Mouse (Mus musculus): Measurements from ENCODE around the gene Sec61g. TPM values are rescaled to one million over a fixed set of nuclear protein-coding genes. Genes with fewer than 3 reads are reported as not detected.
A peak's percentile ranks its signal among the peaks of the same experiment; 100 is the strongest.
"Not testable (repeated sequence)": the region's sequence is repeated elsewhere in the genome, so short reads cannot be mapped to it uniquely, and the experiment has no call there.

Gene Sec61g
- 10 to 100 TPM in 1 of 2 experiments, 1 to 10 TPM in 1; 9.4 to 14.1 TPM for total RNA-seq (2021)
- long read RNA-seq, transcript Sec61g-203 (4 exons, 1,862 nt) = major isoform, 39 of 45 reads
- long read RNA-seq, partial matches to known transcripts = 1 of 45 reads
- long read RNA-seq, other reads (novel, unspliced or antisense) = 4 of 45 reads

DNA sequence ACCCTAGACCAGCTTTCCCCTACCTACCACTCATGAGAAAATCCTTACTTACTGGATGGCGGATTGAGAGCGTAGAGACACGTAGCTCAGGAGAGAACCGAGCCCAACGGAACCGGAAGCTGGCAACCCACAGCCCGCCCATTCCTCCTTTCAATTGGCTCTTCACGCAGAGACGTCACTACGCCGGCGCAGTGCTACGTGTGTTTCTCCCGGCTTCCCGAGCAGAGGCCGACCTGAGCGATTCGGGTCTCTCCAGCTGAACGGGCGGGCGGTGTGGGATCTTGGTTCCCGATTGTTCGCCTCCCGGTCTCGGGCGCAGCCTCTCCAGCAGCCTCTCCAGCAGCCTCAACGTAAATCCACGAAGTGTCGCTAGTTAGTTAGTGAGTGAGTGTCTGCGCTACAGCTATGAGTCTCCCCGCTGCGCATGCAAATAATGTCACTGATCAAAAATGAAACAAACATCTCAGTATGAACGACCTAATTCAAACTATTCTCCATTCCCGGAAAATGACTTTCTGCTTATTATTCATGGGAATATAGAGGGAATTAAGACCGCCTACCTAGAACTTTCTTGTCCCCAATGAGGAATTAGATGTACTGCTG is at the start of gene Sec61g:
Sec61g (minus strand) TSS at position 433 of the 603 bp plus-strand sequence.
- peak; percentile 90 to 97 for DNase-seq (ENCODE audit: low spot score in 2 of 2)

DNA sequence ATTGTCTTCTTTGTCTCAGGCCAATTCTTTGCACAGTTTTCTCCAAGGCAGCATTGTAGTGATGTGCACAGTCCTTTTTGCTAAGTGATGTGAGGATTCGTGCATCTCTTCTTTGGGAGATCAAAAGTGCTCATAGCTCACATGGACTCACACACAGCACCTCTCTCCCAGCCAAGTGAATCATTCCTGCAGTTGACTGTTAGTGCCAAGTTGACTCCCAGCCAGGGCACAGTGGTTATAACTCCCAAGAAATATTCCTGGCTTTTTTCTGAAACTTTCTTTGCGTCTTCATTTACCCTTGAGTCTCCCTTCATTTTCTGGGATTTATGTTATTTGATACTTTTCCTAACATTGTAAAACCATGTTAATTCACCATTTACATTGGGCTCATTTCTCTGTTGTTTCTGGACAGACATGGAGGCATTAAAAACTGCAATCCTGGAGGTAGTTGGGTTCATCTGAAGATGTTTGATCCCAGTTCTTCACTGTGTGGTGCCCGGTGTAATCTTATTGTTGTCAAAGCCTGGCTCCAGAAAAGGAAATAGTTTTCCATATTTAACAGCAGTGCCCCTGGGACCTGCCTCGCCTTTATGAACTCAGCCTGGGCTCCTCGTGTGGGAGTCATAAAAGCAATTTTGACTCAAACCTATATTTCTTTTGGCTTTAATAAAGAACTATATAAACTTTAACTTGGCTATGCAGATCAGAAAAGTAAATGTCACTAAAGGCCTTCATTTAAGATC is 38.3 kb upstream of the Sec61g start:
- DNase-seq (ENCODE audit: low spot score in 2 of 2) = no peak

DNA sequence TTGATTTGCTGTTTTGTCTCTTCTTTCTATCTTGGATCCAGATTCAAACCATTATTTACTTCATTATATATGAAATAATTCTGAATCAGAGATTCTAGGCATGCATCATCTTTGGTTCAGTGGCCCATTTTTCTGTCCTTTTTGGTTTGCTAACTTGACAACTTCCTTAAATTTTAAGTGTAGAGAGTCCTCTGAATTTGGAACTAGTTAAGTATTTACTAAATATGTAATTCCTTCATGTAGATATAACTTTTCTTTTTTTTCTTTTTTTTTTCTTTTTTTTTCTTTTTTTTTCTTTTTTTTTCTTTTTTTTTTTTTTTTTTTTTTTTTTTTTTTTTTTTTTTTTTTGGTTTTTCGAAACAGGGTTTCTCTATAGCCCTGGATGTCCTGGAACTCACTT is 29.1 kb upstream of the Sec61g start:
- DNase-seq (ENCODE audit: low spot score in 2 of 2) = no peak

DNA sequence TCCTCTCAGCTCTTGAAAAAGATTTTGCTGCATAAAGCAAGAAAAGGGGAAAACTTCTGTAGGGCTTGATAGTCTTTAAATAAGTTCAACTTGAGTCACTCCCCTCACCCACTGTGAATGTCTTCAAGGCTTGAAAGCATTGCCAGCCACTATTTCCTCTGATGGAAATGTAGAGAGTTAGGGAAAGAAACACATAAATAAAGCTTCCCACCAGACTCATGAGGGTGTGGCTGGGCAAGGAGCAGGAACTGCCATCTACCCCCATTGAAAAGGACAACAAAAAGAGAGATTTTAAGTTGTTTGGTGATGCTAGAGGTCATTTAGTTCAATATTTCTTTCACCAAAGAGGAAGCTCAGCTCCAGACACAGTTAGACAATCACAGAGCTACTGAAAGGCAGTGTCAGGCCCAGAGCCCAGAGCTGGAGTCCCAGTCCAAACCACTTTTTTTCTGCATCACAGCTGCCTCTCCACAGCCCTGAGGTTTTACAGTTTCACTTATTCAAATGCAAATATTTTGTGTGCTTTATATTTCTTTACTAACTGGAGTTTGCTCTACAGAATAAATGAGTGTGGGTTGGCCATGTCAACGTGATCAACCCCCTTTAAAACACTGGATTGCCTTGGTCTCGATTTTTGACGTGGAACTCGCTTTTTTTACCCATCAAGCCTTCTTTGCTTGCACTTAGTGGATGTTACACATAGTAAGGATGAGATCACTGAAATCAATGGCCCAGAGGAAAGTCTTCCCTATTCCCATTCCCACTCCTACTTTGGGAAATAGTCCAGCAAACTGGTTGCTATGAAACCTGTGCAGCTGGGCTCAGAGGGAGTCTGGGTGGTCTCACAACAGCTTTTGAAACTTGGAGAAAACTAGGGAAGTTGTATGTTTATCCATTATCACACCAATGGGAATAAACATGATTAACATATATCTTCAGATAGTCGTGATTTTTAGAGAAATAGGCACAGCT is 26.6 kb upstream of the Sec61g start:
- no peak for DNase-seq (ENCODE audit: low spot score in 2 of 2)

DNA sequence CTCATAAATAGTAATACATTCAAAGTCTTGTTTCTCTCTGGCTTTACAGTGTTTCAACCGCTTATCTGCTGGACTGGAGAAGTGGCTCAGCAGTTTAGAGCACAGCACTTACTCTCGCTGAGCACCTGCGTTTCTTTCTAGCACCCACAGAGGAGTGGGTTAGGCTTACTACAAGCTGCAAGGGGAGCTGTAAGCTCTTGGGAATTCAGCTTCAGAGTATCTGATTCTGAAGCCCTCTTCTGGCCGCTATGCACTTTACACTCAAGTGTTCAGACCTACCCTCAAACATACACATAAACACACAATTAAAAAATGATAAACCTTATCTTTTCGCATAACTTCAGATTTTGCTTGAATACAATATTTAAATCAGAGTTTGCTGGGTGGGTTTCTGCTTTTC is 24.6 kb upstream of the Sec61g start:
- DNase-seq (ENCODE audit: low spot score in 2 of 2) = no peak

DNA sequence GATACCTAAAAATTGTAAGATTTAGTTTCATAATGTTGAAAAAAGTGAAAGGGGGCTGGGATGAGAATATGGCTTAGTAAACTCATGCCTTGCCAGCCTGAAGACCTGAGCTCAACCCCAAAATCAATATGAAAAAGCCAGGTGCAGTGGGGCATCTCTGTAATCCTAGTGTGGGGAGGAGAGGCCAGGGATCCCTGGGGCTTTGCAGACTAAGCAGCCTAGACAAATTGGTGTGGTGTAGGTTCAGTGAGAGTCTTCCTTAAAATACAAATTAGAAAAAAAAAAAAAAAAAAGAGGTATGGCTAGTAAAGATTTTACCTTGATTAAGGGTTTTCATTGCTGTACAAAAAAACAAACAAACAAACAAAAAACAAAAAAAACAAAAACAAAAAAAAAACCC is 20.6 kb upstream of the Sec61g start:
- DNase-seq (ENCODE audit: low spot score in 2 of 2) = no peak

DNA sequence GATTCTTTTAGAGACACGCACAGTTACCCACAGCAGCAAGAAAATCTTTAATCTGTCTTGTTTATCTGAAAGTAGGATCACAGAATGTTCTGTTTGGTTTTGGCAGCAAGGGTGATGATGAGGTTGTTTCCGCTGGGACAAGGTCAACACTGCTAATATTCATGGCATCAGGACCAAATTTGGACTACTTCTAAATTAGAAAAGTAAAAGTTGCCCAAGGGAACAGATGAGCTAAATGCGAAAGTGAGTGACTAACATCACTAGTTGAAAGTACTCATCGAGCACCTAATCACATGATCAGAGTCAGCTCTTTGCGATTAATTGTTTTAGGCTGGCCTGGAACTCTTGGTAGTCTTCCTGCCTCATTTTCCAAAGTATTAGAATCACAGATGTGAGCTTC is 20.1 kb upstream of the Sec61g start:
- DNase-seq (ENCODE audit: low spot score in 2 of 2) = no peak

DNA sequence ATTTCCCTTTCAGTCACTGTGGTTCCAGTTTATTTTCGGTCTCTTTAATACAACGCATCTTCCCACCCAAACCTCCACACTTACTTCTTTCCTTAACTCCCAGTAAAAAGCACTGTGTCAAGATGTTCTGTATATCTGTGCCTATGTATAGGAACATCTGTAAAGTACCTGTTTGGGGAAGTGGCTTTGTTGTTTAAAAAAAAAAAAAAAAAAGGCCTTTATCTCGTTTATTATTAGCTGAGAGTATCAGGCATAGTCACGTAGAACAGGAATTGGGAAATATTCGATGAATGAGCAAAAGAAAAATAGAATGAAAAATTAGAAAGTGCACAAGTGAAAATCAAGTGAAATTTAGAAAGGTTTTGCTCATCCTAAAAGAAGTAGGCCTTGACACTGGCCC is 19.5 kb upstream of the Sec61g start:
- DNase-seq (ENCODE audit: low spot score in 2 of 2) = no peak

DNA sequence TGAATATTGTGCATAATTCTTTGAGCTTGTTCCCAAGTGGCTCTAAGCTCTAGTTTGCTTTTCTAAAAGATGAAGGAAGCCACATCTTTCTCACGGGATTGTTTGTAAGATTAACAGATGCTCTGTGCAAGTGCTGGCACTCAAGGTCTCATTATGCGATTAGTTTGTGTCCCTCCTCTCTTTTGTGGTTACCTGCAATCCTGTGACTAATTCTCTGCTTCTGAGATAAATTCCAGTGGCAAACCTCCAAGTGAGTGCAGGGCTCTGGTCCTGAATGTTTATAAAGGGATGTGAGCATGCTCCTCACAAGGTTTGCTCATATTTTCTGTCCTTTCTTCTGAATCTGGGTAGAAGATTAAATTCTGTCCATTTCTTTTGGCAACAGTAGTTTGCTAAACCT is 18.2 kb upstream of the Sec61g start:
- no peak for DNase-seq (ENCODE audit: low spot score in 2 of 2)

DNA sequence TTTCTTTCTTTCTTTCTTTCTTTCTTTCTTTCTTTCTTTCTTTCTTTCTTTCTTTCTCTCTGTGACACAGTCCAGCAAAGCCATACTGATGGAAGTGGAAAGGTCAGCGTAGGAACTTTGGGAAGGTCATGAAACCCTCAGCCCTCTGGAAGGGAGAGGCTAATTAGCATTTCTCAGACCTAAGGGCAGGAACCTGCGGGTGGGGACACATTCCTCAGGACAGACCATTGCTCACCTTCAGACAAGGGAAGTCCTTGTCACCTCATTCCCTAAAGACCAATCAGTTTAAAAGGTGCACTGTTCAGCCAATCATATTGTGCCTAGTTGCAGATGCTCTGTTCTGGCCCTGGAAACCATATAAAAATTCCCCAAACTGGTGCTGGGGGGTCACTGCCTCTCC is 17.4 kb upstream of the Sec61g start:
- DNase-seq (ENCODE audit: low spot score in 2 of 2) = no peak

DNA sequence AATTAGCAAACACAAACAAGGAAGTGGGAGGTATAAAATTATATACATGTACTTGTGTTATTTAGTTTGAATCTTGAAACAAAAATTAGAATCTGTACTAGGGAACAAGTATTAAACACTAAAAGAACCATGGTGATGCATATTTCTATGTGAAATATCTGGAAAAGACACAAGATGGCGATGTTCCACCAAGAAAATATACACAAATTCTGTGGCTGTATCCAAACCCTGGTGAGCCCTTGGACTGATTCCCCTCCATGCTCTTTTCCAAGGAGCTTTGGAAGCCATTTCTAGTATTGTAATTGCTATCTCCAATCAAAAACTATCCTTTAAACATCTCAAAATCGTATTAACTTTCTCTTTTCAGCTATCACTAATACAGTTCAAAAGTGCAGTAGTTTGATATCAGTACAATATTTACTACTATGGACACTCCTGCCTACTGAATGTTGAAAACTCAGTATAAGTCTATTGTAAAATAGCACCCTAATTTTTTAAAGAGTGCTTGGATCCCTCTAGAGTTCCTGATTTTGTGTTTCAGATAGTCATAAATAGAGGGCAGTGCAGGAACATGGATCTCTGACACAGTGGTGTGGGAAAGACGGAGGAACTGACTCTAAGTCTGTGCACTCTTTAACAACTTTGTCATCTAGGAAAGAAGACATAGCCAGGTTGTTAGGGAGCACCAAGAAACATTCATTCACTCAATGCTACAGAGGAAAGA is 16.8 kb upstream of the Sec61g start:
- peak in 1 of 2 experiments; percentile 66 for DNase-seq (ENCODE audit: low spot score in 2 of 2)

DNA sequence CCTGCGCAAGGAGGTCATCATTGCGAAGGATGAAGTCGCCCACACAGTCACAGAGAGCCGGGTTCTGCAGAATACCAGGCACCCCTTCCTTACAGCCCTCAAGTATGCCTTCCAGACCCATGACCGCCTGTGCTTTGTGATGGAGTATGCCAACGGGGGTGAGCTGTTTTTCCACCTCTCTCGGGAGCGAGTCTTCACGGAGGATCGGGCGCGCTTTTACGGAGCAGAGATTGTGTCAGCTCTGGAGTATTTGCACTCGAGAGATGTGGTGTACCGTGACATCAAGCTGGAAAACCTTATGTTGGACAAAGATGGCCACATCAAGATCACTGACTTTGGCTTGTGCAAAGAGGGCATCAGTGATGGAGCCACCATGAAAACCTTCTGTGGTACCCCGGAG is 6.8 kb upstream of the Sec61g start:
- not testable (repeated sequence) for DNase-seq (ENCODE audit: low spot score in 2 of 2)

DNA sequence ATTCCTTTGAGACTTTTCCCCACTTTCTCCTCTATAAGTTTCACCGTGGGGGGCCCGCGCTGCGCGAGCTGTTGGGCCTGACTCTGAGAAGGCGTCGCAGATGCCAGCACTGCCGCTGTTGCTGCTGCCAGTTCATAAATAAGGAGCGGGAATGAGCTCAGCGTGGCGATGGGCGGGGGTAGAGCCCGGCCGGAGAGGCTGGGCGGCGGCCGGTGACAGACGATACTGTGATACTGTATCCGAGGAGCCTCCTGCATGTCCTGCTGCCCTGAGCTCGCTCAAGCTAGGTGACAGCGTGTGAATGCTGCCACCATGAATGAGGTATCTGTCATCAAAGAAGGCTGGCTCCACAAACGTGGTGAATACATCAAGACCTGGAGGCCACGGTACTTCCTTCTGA is 5.9 kb upstream of the Sec61g start:
- DNase-seq (ENCODE audit: low spot score in 2 of 2) = not testable (repeated sequence)

DNA sequence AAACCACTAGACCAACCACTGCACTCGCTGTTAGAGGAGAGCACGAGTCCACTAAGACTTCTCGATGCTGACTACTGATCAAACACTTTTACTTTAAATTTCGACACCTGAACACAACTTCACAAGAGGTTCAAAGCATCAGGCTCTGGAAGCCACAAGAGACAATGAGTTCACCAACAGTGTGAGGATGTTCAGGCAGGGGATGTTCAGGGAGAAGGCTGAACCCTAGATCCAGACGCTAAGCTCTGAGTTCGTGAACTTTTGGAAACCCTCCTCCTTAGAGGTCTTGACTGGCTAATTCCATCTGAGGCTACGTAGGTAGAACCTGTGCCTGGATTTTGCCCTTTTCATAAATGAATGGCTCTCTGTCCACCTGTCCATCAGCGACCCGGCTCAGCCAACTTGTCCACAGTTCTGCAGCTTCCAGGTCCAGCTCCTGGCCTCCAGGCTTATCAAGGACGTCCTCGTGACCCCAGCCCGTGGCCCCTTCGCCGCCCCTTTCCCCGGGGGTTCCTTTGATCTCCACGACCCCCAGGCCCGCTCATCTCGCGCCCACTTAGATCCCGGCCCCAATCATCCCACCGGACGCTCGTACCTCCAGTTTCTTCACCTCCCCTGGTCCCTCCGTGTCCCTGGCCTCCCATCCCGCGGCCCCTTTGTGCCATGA is 766 bp downstream of the Sec61g start:
- peak in 1 of 2 experiments; percentile 5 for DNase-seq (ENCODE audit: low spot score in 2 of 2)

DNA sequence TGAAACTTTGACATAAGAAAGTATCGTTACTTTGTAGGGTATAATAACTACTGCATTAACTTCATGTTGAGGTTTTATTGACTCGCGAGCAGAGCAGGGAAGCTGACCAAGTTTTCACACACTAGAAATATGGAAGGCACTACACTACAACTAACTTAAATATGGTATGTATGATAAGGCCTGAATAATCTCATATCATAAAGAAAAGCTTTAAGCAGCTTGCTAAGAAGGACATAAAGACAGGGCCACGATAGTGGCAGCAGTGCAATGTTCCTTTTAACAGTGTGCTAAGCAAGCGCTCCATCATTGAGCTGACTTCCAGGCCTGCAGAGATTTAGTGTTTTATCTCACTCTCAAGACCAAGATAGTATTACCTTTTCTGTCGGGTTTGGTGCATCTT is 2.3 kb downstream of the Sec61g start:
- no peak for DNase-seq (ENCODE audit: low spot score in 2 of 2)

DNA sequence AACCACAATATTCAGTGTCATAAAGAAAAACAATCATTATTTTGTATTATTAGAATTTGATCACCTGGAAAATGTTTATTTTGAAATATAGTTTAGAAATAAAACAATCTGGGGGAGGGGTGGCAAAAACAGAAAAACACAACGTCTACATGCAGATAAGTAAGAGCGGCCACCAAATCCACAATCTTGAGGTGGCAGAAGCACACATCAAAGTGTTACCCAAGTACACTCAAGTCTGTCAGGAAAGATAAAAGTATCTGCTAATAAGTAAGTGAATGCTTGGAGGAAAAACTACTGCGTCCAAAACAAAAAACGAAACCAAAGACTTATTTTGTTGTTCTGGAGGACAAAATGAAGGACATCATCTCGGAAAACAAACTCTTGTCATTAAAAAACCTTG is 5.1 kb downstream of the Sec61g start:
- DNase-seq (ENCODE audit: low spot score in 2 of 2) = no peak

DNA sequence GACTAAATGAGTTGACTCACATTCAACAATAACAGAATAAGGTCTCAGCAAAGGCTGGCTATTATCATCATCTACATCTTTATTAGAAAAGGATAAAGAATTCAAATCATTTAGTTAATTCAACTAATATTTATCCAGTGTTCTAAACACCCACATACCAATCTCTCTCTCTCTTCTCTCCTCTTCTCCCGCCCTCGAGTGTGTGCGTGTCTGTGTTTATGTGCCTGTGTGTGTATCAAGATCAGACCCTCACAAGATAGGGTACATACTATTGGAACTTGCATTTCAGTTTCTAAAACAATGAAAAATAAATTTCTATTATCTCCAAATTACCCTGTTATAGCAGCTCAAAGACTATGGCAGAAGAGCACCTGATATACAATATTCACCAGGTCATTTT is 5.5 kb downstream of the Sec61g start:
- no peak for DNase-seq (ENCODE audit: low spot score in 2 of 2)

DNA sequence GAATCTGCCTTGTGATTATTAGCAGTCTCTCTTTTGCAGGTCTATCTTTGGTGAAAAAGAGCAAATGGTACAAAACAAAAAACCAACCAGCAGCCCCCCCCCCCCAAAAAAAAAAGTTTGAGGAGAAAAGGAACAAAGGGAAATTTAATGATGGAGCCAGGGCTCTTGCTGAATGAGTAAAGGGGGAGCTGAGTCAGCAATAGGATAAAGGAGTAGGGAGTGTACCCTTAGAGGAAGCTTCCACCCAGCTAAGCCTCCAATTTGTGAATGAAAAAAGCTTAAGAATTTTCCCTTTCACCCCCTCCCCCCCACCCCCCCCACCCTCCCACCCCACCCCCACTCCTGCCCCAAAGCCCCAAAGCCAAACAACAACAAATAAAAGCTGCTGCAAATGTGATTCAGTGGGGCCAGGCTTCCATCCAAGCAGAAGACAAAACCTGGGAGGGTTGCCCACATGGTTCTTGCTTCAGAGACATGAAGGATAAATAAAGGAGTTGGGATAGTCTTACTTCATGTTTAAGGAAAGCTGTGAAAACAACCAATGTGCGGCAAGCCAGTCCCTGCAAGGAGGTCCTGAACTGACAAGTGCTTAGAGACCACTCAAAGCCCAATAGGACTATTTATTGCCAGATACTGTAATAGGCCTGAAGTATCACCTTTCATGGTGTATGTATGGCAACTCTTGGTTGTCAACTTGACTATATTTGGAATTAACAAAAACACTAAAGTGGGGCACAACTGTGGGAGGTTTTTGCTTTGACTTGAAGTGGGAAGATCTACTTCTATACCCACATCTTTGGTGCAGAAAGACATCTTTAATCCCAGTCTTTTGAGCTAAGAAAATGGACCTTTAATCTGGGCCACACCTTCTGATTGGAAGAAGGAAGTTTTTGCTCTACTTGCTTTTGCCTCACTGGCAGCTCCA is 9.3 kb downstream of the Sec61g start:
- DNase-seq (ENCODE audit: low spot score in 2 of 2) = peak in 1 of 2 experiments; percentile 14
